11 mouse cellular contexts compared by ENCODE assay signal in the genomic region with DNA sequence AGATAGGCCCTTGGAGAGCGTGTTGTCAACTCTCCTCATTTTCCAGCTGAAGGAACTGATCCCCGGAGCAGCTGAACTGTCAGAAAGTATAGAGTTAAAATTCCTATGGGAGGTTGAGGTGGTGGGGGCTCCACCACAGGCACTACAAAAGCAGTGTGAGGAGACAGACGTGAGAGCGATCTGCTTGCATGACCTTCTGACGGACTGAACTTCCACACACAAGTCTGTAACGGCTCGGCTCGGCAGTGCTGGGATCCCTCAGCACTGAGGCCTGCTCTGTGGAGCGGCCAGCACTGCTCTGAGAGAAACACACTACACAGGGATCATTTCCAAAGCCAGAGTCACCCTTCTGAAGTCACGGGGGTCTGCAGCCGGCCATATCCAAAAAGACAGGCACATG.
DNase-seq lines count a peak whose midpoint lies in the region; ATAC-seq and TF ChIP-seq lines count a peak whose summit lies in the region.
"Had no signal": no experiment of that assay in that cellular context is flagged by ENCODE, and none has a peak within 500 bp of the region (broad histone marks: within the 10 kb centered on the region; RNA-seq: fewer than 3 reads in every experiment).

No protein-coding gene starts in this region.

- peak overlapping the region; percentile 11 for H3K4me2 ChIP-seq in heart, embryonic 12.5 days
- H3K4me2 ChIP-seq in hindbrain, embryonic 14.5 days (replicated peaks), result no peak overlapping the region
- H3K4me2 ChIP-seq in intestine, embryonic 16.5 days (ENCODE audit: low read depth, low read length), result no peak overlapping the region

- POLR2A ChIA-PET in Patski (lab: Charles Lee), result no interaction called here

- H3K9ac ChIP-seq in heart, embryonic 12.5 days, result peak overlapping the region; percentile 17; the same call in 1 of the 2 replicates
- H3K9ac ChIP-seq in hindbrain, embryonic 14.5 days, result no peak overlapping the region
- H3K9ac ChIP-seq in intestine, embryonic 16.5 days (ENCODE audit: low read depth, low read length), result no peak overlapping the region

- no peak overlapping the region for H3K4me3 ChIP-seq in heart, embryonic 12.5 days
- no peak overlapping the region for H3K4me3 ChIP-seq in hindbrain, embryonic 14.5 days (replicated peaks; ENCODE audit: low read length)
- H3K4me3 ChIP-seq in intestine, embryonic 16.5 days (ENCODE audit: low read length), result no peak overlapping the region

- peaks cover 4% of the 10 kb centered on the region; the same call in 1 of the 2 replicates for H3K36me3 ChIP-seq in heart, embryonic 12.5 days
- H3K36me3 ChIP-seq in hindbrain, embryonic 14.5 days (replicated peaks; ENCODE audit: control insufficient read depth, insufficient read depth), result no peaks in the 10 kb centered on the region
- H3K36me3 ChIP-seq in intestine, embryonic 16.5 days (ENCODE audit: control insufficient read depth, insufficient read depth, low read length), result no peaks in the 10 kb centered on the region

- peak overlapping the region; percentile 85 for H3K27ac ChIP-seq in heart, embryonic 12.5 days (ENCODE audit: poor library complexity, severe bottlenecking)
- H3K27ac ChIP-seq in hindbrain, embryonic 14.5 days, result no peak overlapping the region
- H3K27ac ChIP-seq in intestine, embryonic 16.5 days (ENCODE audit: low read length), result no peak overlapping the region

- in situ Hi-C loops in Patski (cut with MboI; ENCODE audit: low pct_unique_long_range_greater_than_20kb), result loop anchor here (5.0 kb wide), 1 partner anchor 83 kb away; no protein-coding TSS in a partner anchor

- H3K9me3 ChIP-seq in heart, embryonic 12.5 days (replicated peaks), result no peaks in the 10 kb centered on the region
- H3K9me3 ChIP-seq in hindbrain, embryonic 14.5 days (ENCODE audit: control insufficient read depth, low read length), result no peaks in the 10 kb centered on the region
- H3K9me3 ChIP-seq in intestine, embryonic 16.5 days (ENCODE audit: control insufficient read depth, low read length), result no peaks in the 10 kb centered on the region

- no peak for TF ChIP-seq POLR2A in brain, embryonic 14.5 days (IDR thresholded peaks at IDR 0.05; ENCODE audit: borderline replicate concordance, extremely low read depth, insufficient read depth, insufficient read length, poor library complexity, severe bottlenecking)

- CTCF ChIA-PET in Patski (lab: Charles Lee), result no interaction called here

- no peak for TF ChIP-seq CTCF in Patski (IDR thresholded peaks at IDR 0.05)
- TF ChIP-seq CTCF in brain, embryonic 14.5 days (IDR thresholded peaks at IDR 0.05; ENCODE audit: borderline replicate concordance, extremely low read depth, insufficient read depth, insufficient read length), result no peak

- no peak for DNase-seq in heart, postnatal 4 days
- DNase-seq in Patski (ENCODE audit: low read depth, low spot score) (no peak), liver (no peak)
- peak; percentile 31 for DNase-seq in brain, embryonic 14.5 days (ENCODE audit: low read depth)
- DNase-seq in hindbrain, embryonic 14.5 days (ENCODE audit: low spot score), result no peak
- DNase-seq: adrenal gland, adult 8-10 months; lung, postnatal 14 days; spleen, adult 18-20 months had no signal

- WGBS in heart, embryonic 12.5 days, result 36% methylated on average over 11 of the region's 11 CpGs
- 28% methylated on average over 11 of the region's 11 CpGs for WGBS in hindbrain, embryonic 14.5 days
- 52% methylated on average over 11 of the region's 11 CpGs for WGBS in intestine, embryonic 16.5 days

- H3K27me3 ChIP-seq in heart, embryonic 12.5 days (replicated peaks), result no peaks in the 10 kb centered on the region
- H3K27me3 ChIP-seq in Patski, result no peaks in the 10 kb centered on the region
- H3K27me3 ChIP-seq in hindbrain, embryonic 14.5 days (ENCODE audit: control insufficient read depth, insufficient read depth, low read length), result no peaks in the 10 kb centered on the region
- H3K27me3 ChIP-seq in intestine, embryonic 16.5 days (replicated peaks; ENCODE audit: control insufficient read depth, insufficient read depth, low read length), result no peaks in the 10 kb centered on the region
- H3K27me3 ChIP-seq: CH12.LX had no signal

- peaks cover 74% of the 10 kb centered on the region for H3K4me1 ChIP-seq in heart, embryonic 12.5 days (replicated peaks)
- H3K4me1 ChIP-seq in hindbrain, embryonic 14.5 days (replicated peaks; ENCODE audit: control insufficient read depth, insufficient read depth, low read length), result peaks cover 8% of the 10 kb centered on the region; the same call in 1 of the 2 replicates
- peaks cover 28% of the 10 kb centered on the region for H3K4me1 ChIP-seq in intestine, embryonic 16.5 days (ENCODE audit: control insufficient read depth, insufficient read depth, low read length)

- no peak for ATAC-seq in heart, embryonic 12.5 days (ENCODE audit: insufficient number of reproducible peaks, low FRiP score)
- peak; percentile 40 for ATAC-seq in Patski
- ATAC-seq in hindbrain, embryonic 14.5 days (ENCODE audit: low FRiP score), result peak; percentile 35; the same call in 1 of the 2 replicates
- ATAC-seq in intestine, embryonic 16.5 days, result no peak

Comparison
In these comparisons a context has a peak if more than half of its experiments do, and no peak if none do; other contexts are left out.
1. ATAC-seq: peak in Patski (single experiment) and hindbrain, embryonic 14.5 days (single experiment); none in heart, embryonic 12.5 days (single experiment) and intestine, embryonic 16.5 days (single experiment).